Mouse (Mus musculus) testis, adult 2 months (tissue): ENCODE results near the gene Npm1.

Experiments used
- CTCF ChIP-seq: fragments of 200-500 bp; IDR thresholded peaks from 2 replicates; pipeline ENCODE4 v1.5.1; 2012; ENCODE audit warnings: low read depth, mild to moderate bottlenecking, inconsistent platforms, low read length, moderate library complexity; ENCODE audit not compliant: control insufficient read depth, insufficient read depth, insufficient replicate concordance
- POLR2A ChIP-seq: fragments of 200-500 bp; IDR thresholded peaks from 2 replicates; pipeline ENCODE4 v1.6.1; 2012; ENCODE audit warnings: low read depth, mild to moderate bottlenecking, inconsistent platforms, low read length, moderate library complexity; ENCODE audit not compliant: control insufficient read depth

- TF ChIP-seq CTCF (no peak), POLR2A (no peak)
These were observed 59.6 kb downstream of the Npm1 start for GRCm38 (mm10) chr11:33103291-33103943.
